Mouse (Mus musculus) cerebellum, adult 2 months (tissue): Measurements from ENCODE around the gene Smurf2.

Experiments used
- CTCF ChIP-seq: fragments of 200-500 bp; IDR thresholded peaks from 2 replicates; pipeline ENCODE4 v1.5.1; 2011; ENCODE audit warnings: low read depth, mild to moderate bottlenecking, control low read depth, low read length, moderate library complexity, borderline replicate concordance; ENCODE audit not compliant: insufficient read depth
- POLR2A ChIP-seq: fragments of 200-500 bp; IDR thresholded peaks from 2 replicates; pipeline ENCODE4 v1.6.1; 2011; ENCODE audit warnings: low read length, control low read depth, borderline replicate concordance; ENCODE audit not compliant: insufficient read depth

- no peak for TF ChIP-seq CTCF
- no peak for TF ChIP-seq POLR2A
Observed at GRCm38 (mm10) chr11:106930366-106930765, 9.9 kb upstream of the Smurf2 start.
